Comparison of ENCODE assay signal across 10 mouse cellular contexts in genomic region chr1:41274573-41275270, GRCm38 (mm10).
DNase-seq lines count a peak whose midpoint lies in the region; ATAC-seq and TF ChIP-seq lines count a peak whose summit lies in the region.
"Had no signal": no experiment of that assay in that cellular context is flagged by ENCODE, and none has a peak within 500 bp of the region (broad histone marks: within the 10 kb centered on the region; RNA-seq: fewer than 3 reads in every experiment).

No protein-coding gene starts in this region.

- no peak overlapping the region for H3K27ac ChIP-seq in heart, embryonic 11.5 days (ENCODE audit: low read depth, low read length)
- peak overlapping the region; percentile 92 for H3K27ac ChIP-seq in forebrain, embryonic 12.5 days
- H3K27ac ChIP-seq in limb, embryonic 11.5 days (replicated peaks; ENCODE audit: low read depth, low read length) = no peak overlapping the region

- peak overlapping the region; percentile 28; the same call in 1 of the 2 replicates for H3K9ac ChIP-seq in heart, embryonic 11.5 days (ENCODE audit: low read depth, low read length)
- peak overlapping the region; percentile 26; the same call in 1 of the 2 replicates for H3K9ac ChIP-seq in forebrain, embryonic 12.5 days
- no peak overlapping the region for H3K9ac ChIP-seq in limb, embryonic 11.5 days (ENCODE audit: low read length)

- in situ Hi-C loops in Patski (cut with MboI; ENCODE audit: low pct_unique_long_range_greater_than_20kb) = loop anchor here (5.0 to 25.0 kb wide), 5 partner anchors 387 to 1513 kb away; partner anchors contain the start of gene Pou3f3

- no peaks in the 10 kb centered on the region for H3K27me3 ChIP-seq in heart, embryonic 11.5 days (ENCODE audit: control insufficient read depth, insufficient read depth, low read length)
- peaks cover 7% of the 10 kb centered on the region for H3K27me3 ChIP-seq in Patski
- H3K27me3 ChIP-seq in forebrain, embryonic 12.5 days = no peaks in the 10 kb centered on the region
- no peaks in the 10 kb centered on the region for H3K27me3 ChIP-seq in limb, embryonic 11.5 days (ENCODE audit: control insufficient read depth, insufficient read depth, low read length)
- H3K27me3 ChIP-seq: CH12.LX had no signal

- no peak for ATAC-seq in heart, embryonic 11.5 days (replicated peaks; ENCODE audit: insufficient number of reproducible peaks, low FRiP score, low TSS enrichment)
- no peak for ATAC-seq in Patski
- ATAC-seq in forebrain, embryonic 12.5 days (ENCODE audit: low FRiP score) = peak; percentile 34; the same call in 1 of the 2 replicates
- ATAC-seq in limb, embryonic 11.5 days (ENCODE audit: insufficient number of reproducible peaks, low FRiP score, low TSS enrichment, low read depth) = peak; percentile 23; the same call in 1 of the 2 replicates
- no peak for ATAC-seq in erythroid progenitor cell, adult 5-6 weeks (replicated peaks; ENCODE audit: low FRiP score, poor library complexity, severe bottlenecking)

- CTCF ChIA-PET in Patski (lab: Charles Lee) = interaction anchor here (1.6 kb wide), 1 partner anchor 12 kb away, joined by 3 read pairs; no protein-coding TSS in a partner anchor

- no peaks in the 10 kb centered on the region for H3K36me3 ChIP-seq in heart, embryonic 11.5 days (ENCODE audit: control insufficient read depth, insufficient read depth, low read length)
- no peaks in the 10 kb centered on the region for H3K36me3 ChIP-seq in forebrain, embryonic 12.5 days (replicated peaks)
- no peaks in the 10 kb centered on the region for H3K36me3 ChIP-seq in limb, embryonic 11.5 days (ENCODE audit: control insufficient read depth, insufficient read depth, low read length)

- H3K4me3 ChIP-seq in heart, embryonic 11.5 days (ENCODE audit: low read depth, low read length) = peak overlapping the region; percentile 25
- H3K4me3 ChIP-seq in forebrain, embryonic 12.5 days (replicated peaks) = peak overlapping the region; percentile 15
- H3K4me3 ChIP-seq in limb, embryonic 11.5 days (ENCODE audit: low read depth, low read length) = no peak overlapping the region
- H3K4me3 ChIP-seq: erythroblast, embryonic 14.5 days had no signal

- 4% methylated on average over 10 of the region's 10 CpGs for WGBS in heart, embryonic 11.5 days (ENCODE audit: insufficient replicate concordance)
- WGBS in forebrain, embryonic 12.5 days = 2% methylated on average over 10 of the region's 10 CpGs
- 11% methylated on average over 10 of the region's 10 CpGs for WGBS in limb, embryonic 11.5 days

- peak; percentile 68 for TF ChIP-seq CTCF in Patski (IDR thresholded peaks at IDR 0.05)

- no peak for DNase-seq in heart, postnatal 25 days (ENCODE audit: low spot score)
- DNase-seq in Patski (ENCODE audit: low read depth, low spot score) = no peak
- DNase-seq in limb, embryonic 11.5 days (ENCODE audit: low spot score) = peak; percentile 48
- DNase-seq in retina, postnatal 1 day = peak; percentile 46
- no peak for DNase-seq in left cerebral cortex, adult 9 months (ENCODE audit: low spot score in 2 of 2)

- POLR2A ChIA-PET in Patski (lab: Charles Lee) = no interaction called here

- peak overlapping the region; percentile 68 for H3K4me2 ChIP-seq in heart, embryonic 11.5 days
- peak overlapping the region; percentile 55 for H3K4me2 ChIP-seq in forebrain, embryonic 12.5 days
- H3K4me2 ChIP-seq in limb, embryonic 11.5 days (ENCODE audit: low read depth, severe bottlenecking) = peak overlapping the region; percentile 44

- intact Hi-C loops in heart, postnatal 25 days (cut with DNase I) = no loop called here

- peaks cover 2% of the 10 kb centered on the region; the same call in 1 of the 2 replicates for H3K4me1 ChIP-seq in heart, embryonic 11.5 days (ENCODE audit: control insufficient read depth, insufficient read depth, low read length)
- H3K4me1 ChIP-seq in forebrain, embryonic 12.5 days = peaks cover 57% of the 10 kb centered on the region
- H3K4me1 ChIP-seq in limb, embryonic 11.5 days (ENCODE audit: control insufficient read depth, insufficient read depth, low read length) = peaks cover 18% of the 10 kb centered on the region

- H3K9me3 ChIP-seq in heart, embryonic 11.5 days (replicated peaks; ENCODE audit: control insufficient read depth, low read length) = no peaks in the 10 kb centered on the region
- H3K9me3 ChIP-seq in forebrain, embryonic 12.5 days = no peaks in the 10 kb centered on the region
- no peaks in the 10 kb centered on the region for H3K9me3 ChIP-seq in limb, embryonic 11.5 days (ENCODE audit: control insufficient read depth, low read length)

Comparison
In these comparisons a context has a peak if more than half of its experiments do, and no peak if none do; other contexts are left out.
1. ATAC-seq: peak in forebrain, embryonic 12.5 days (single experiment) and limb, embryonic 11.5 days (single experiment); none in heart, embryonic 11.5 days (single experiment), Patski (single experiment) and erythroid progenitor cell, adult 5-6 weeks (single experiment).
2. DNase-seq: peak in limb, embryonic 11.5 days (single experiment) and retina, postnatal 1 day (single experiment); none in heart, postnatal 25 days (single experiment), Patski (single experiment) and left cerebral cortex, adult 9 months (0 of 2).
3. Peak in every context shown above with its lines, with median percentiles within 50 percentile points of each other: H3K4me2 ChIP-seq.